Mouse (Mus musculus) B cell, adult 2 months (primary cell): ENCODE data around the gene Gm13723.

Source experiments
- DNase-seq, 2 experiments: peaks; one replicate each; pipeline ENCODE4 v3.0.0; 2022

Gene Gm13723

GRCm38 (mm10) chr2:86874702-86875101 is at the start of gene Gm13723:
Gm13723 (minus strand) TSS chr2:86874802.
- DNase-seq = no peak

- no peak for DNase-seq
These were observed 31.0 kb upstream of the Gm13723 start for GRCm38 (mm10) chr2:86905647-86906046.

DNA sequence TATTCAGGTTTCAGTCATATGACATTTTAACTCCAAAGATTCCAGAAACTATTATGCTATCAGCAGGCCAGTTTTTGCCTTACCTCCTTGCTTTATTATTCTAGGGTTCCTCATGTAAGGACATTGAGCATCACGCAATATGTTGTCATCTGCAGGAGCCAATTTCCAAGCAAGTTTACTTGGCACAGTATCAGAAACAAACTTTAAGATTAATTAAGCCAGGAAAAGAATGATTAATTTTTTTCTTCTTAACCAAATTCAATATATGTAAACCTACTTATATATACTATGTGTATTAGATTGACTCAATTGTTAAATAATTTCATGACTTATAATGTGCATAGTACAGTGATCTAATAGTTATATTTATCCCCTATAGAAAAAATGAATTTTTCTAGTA is 17.5 kb upstream of the Gm13723 start, which contains the start of gene Olfr1097:
Gene Olfr1097 (minus strand): TSS at position 101 of the 400 bp plus-strand sequence.
- DNase-seq = no peak

DNA sequence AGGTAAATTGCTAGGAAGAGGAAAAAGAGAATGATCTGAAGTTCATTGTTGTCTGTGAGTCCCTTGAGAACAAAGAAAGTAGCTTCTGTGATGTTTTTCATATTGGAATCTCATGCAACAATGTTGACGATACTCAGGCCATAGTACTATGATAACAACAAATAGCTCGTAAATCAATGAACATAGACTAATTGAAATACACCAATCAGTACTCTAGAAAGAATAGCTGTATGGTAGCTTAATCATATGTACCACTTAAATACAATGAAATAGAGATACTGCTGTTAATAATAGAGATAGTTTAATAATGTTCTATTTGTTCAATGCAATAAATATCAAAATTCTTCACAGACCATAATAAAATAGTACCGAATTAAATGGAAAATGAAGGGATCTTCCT is 23.0 kb downstream of the Gm13723 start, which contains the start of gene Olfr1095:
Gene Olfr1095 (minus strand): TSS at position 101 of the 400 bp plus-strand sequence.
- DNase-seq = no peak

DNA sequence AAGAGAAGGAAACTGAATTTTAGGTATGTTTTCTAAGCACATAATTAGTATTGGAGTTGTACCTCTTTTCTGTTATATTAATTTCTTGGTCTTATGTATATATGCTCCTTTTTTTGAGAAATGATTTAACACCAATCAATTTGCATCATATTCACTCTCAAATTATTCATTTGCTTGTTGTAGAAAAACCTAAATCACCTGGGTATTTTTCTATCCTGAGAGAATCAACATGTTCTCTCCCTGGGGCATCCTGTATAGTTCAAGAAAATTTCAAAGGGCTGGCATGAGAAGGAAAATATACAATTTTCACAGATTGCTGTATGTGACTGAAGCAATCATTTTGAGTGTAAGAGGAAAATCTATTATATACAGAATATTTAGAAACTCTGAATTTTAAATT is 50.2 kb downstream of the Gm13723 start, which contains the start of gene Olfr1094:
Gene Olfr1094 (plus strand): TSS at position 301 of the 400 bp plus-strand sequence.
- DNase-seq = no peak
